Mouse (Mus musculus) spleen, embryonic (tissue): ENCODE measurements around the gene Jam2.

Experiments used
- CTCF ChIA-PET: fragments of 350-600 bp; sonication (Branson Sonifier 250); formaldehyde crosslinking; loops from one replicate; lab custom pipeline; 2022; lab: Charles Lee

Gene Jam2

DNA sequence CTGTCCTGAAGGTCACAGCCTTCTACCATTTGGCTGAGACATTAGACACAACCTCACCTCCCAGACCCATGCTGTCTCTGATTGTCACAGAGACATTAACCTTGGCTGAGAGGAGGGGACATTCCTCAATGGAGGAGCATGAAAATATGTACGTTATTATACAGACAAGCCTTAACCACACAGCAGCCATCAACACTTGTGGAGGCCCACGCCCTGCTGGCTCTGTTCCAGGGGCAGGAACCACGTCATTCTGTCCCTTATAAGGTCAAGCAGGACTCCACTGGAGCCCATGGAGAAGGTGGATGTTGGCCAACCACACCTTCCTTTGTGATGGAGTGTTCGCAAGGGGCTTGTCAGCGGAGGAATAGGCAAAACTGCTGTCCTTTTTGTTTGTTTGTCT is 5.8 kb downstream of the Jam2 start:
- CTCF ChIA-PET: no interaction called here

DNA sequence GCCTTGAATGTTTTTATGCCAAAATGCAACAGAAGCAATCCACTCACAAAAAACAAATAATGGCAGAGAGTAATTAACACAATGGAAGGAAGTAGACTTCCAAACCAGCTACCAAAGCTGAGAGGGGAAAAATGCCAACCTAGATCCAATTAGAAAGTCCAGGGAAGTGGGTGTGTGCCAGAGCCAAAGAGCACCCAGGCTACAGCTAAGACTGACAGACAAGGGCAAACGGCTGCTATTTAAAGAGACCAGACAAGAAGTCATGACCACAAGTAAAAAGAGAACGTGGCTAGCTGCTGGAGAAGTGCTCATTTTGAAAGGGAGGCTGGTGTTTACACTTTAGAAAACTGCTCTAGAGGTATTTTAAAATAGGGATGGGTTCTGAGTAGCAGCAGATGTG is 9.4 kb downstream of the Jam2 start:
- CTCF ChIA-PET: no interaction called here

DNA sequence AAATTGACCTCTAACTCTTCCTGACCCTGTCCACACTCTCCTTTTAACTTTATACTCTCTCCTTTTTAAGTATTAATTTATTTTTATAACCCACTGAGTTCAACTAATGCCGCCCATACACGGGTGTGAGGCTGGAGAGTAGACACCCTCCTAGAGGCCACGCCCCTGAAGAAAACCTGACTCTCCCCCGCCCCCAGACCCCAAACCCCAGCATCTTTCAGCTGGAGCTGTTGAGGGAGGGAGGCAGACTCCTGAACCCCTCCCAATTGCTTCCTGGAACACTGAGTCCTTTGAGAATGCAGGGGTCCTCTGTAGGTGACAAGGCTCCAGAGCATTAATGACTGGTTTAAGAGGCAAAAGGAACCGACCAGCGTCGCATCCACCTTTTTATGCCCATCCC is 11.0 kb downstream of the Jam2 start:
- CTCF ChIA-PET: no interaction called here

DNA sequence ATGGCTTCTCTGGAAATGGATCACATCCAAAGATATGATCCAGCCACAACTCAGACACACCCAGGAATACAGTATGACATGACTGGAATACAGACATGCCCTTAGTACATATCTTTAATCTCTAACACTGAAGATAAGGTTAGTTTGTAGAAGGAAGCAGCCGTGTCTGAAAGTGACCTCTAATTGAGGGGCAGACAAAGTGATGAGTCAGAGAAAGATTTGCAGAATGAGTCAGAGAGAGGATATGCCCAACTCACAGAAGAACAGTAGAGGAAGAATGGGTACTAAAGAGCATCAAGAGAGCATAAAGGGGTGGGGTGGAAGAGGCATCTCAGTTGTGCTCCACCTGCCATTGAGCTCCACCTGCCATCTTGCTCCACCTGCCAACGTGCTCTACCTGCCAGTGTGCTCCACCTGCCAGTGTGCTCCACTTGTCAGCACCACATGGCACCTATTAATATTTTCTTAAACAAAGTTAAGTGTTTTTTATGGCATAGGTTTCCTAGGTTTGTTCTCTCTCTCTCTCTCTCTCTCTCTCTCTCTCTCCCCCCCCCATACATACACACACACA is 16.8 kb downstream of the Jam2 start:
- CTCF ChIA-PET: no interaction called here

DNA sequence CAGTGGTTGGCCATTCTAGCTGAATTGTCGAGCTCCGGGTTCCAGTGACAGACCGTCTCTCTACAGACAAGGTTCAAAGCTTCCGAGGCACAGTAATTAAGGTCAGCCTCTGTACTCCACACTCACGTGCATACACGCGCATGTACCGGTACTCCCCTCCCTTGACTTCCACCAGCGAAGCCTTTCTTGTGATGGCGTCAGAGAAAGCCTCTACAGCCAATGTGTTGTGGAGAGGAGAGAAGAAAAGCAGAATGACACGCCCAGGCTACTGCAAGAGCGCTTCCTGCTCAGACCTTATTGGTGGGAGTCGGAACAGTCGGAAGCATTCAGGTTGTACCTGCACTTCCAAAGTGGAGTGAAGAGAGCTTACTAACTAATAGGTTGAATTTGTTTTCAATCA is 19.5 kb downstream of the Jam2 start:
- CTCF ChIA-PET: no interaction called here

DNA sequence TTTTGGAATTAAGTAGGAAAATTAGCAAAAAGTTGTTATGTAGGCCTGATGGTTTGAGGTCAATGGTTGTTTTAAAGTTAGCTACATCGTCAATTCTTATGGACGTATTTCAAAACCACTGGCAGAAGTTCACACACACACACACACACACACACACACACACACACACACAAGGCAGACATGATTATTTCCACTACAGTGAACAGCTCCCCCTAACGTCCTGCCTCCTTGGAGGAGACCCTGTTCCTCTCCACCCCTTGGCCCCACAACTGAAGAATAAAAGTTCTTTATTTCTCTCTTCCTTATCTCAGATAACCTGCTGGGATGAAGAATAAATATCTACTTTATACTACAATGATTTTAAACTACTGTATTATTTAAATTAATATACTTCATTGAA is 21.4 kb downstream of the Jam2 start:
- CTCF ChIA-PET: no interaction called here

DNA sequence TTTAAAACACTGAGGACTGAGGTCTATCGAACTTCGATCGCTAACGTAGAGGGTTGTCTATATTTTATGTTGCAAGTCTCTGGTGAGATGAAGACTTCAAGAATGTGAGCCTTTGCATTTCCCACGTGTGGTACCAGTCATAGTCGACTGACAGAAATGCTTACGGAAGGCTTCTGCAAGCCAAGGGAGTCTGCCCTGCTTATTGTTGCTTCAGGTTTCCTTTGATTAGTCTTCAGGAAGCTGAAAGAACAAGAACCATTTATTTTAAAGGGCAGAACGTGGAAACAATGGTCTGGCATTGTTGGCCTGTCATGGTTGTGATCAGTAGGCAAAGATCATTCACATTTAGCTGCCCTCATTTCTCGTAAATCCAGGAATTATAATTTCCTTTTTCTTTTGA is 22.8 kb downstream of the Jam2 start:
- CTCF ChIA-PET: no interaction called here

DNA sequence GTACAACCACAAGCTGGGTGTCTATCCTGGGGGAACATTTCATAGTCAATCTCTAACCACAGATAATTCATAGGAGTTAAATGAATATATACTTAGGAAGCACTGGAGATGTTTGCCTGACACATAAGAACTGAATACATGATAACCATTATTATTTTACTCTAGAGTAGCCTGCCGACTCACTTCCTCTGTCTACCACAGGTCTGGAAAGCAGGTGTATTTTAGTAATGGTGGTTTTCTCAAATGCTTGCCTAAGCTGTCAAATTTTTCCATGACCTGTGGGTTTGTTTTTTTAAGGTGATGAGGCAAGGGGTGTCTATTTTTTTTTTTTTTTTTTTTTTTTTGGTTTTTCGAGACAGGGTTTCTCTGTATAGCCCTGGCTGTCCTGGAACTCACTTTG is 26.1 kb downstream of the Jam2 start:
- CTCF ChIA-PET: no interaction called here

DNA sequence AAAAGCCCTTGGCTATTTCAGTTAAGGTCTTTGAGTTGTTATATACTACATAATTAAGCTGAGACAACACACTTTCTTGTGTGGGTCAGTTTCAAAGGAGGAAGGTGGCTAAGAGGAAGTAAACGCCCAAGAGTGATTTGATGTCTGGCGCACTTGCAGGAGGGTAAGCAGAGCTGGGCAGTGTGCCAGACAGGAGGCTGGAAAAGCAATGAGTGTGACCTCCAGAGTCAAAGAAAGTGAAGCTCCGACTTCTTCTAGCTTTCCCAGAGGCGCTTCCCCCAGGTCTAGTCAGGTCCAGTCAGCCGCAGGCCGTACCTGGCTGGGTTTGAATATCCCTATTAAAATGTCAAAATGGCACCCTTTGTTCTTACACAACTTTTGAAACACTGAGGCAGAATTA is 28.3 kb downstream of the Jam2 start:
- CTCF ChIA-PET: no interaction called here

DNA sequence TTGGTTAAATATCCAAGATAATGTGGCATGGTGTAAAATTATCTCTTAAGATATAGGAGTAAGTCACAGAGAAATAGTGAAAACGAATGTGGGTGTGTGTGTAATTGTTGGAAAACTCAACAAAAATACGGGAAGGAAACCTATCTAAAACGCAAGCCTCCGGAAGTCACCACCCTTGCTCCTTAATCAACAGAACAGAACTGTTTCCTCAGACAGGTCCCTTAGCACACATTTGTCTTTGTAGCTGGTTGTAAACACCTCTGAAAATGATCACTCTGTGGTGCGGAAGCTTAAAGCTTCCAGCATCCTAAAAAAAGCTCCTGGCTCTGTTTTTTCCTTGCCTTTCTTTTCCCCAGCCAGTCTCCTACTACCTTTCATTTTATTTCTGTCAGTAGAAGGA is 30.9 kb downstream of the Jam2 start:
- CTCF ChIA-PET: no interaction called here

DNA sequence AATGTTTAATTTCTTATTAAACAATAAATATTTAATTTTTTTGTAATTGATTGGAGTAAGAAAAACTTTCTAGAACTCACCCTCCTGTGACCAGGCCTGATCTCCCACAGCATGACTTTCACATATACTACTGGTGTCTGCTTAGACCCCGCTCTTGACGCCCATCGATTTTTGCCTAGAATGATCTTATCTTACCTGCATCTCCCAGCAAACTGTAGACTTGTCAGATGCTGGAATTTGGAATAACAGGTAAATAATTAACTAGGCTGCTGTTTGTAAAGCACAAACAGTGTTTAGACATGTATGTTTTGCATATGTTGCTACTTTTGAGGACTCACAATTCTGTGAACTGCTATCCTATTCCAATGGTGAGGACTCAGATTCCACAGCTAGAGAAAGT is 32.3 kb downstream of the Jam2 start:
- CTCF ChIA-PET: no interaction called here

DNA sequence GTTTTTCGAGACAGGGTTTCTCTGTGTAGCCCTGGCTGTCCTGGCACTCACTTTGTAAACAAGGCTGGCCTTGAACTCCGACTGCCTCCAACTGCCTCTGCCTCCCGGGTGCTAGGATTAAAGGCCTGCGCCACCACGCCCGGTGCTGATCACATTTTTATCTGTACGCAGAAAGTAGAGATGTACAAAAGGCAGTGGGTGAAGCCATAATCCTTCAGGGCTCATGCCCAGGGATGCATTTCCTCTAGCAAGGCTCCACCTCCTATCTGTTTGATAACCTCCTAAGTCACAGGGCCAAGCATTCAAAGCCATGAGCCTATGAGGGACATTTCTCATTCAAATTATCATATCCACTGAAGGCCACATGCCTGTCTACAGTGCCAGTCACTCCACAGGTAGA is 34.0 kb downstream of the Jam2 start:
- CTCF ChIA-PET: no interaction called here

DNA sequence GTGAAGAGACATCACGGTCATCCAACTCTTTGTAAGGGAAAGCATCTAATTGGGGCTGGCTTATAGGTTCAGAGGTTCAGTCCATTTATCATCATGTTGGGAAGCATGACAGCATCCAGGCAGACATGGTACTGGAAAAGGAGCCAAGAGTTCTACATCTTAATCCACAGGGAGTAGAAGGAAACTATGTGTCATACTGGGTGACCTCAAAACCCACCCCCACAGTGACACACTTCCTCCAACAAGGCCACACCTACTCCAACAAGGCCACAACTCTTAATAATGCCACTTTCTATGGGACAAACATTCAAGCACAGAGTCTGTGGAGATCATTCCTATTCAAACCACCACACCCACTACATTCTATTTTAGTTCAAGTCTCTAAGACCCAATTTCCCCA is 36.3 kb downstream of the Jam2 start:
- CTCF ChIA-PET: no interaction called here

DNA sequence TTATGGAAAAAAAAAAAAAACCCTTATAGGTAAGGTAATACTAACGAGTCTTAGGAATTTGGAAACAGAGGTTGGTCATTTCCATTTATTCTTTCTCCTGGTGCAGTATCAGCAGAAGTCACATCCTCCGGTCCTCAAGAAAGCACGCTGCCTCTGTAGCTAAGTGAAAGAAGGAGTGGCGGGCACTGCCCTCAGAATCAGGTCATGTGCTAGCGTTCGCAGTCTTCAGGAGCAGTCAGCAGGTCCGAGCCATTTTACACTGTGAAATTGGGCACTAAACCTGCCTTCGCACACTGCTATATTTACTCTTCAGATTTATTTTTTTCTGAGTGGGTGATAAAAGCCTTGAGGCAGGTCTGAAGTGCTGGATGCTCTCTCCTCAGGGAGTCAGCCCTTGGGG is 39.9 kb downstream of the Jam2 start:
- CTCF ChIA-PET: no interaction called here

DNA sequence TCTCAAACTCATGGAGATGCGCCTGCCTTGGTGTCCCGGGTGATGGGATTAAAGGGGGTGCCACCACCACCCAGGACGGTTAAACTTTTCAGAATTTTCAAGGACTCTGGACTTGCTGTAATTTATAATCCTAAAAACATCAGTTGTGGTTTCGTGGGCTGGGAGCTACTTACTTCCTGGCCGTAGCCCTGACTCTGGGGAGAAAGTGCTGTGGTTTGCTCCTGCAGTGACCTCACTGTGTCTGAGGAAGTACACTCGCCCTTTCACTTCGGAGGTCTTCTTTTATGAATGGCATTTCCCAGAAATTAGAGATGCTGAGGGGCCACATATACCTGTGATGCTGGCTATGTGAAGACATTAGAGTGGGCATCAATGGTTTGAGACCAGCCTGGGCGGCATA is 40.6 kb downstream of the Jam2 start:
- CTCF ChIA-PET: no interaction called here

DNA sequence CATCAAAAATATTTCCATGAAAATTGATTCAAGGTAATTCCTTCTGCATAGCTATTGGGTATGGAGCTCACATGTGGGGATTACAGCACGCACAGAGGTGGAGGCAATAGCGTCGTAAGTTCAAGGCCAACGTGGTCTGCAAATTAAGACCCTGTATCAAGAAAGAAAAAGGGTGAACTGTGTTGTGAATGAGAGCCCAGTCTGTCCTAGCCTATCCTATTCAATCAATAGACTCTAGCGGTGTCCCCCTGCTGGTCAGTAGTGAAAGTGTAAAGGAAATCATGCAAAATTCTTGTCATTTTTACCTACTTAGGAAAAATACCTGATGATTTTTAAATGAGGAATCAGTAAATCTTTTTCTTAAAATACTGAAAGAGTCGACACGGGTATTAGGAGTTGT is 43.5 kb downstream of the Jam2 start:
- CTCF ChIA-PET: interaction anchor here (0.6 to 1.6 kb wide), 2 partner anchors 101 to 233 kb away, joined by 3 to 12 read pairs; no protein-coding TSS in a partner anchor

DNA sequence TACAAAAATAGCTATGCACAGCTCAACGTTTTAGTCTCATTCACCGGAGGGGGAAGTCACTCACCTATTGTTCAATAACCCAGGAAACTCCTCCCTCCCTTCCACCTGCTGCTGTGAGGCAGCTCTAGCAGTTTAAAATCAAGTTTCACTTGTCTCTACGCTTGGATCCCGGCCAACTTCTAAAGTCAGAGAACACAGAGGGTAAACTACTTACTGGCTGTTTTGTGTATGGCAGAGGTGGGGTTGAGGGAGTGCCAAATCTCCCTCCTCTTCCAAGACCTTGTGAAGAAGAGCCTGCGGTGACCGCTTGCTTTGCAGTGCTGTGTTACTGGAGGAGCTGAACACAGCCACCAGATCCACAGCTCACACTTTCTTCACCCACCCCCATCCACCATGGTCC is 51.1 kb downstream of the Jam2 start:
- CTCF ChIA-PET: interaction anchor here (0.6 to 0.7 kb wide), 2 partner anchors 90 to 254 kb away, joined by 3 read pairs; no protein-coding TSS in a partner anchor

DNA sequence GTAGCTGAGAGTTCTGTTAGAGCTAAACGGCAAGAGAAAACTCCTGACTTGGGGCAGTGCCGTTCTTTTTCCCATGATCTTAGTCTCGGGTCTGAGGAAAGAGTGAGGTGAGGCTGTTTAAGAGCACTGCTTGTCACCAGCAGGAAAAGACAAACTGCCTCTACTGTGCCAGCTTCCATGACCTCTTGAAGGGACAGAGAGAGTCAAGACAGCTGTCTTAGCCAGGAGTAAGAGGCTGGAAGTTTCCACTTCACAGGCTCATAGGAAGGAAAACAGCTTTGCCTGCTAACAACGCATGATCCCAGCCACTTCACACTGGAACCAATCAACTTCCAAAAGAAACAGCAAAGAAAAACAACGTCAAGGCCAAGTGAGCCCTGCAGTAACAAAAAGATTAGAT is 57.8 kb downstream of the Jam2 start:
- CTCF ChIA-PET: no interaction called here

DNA sequence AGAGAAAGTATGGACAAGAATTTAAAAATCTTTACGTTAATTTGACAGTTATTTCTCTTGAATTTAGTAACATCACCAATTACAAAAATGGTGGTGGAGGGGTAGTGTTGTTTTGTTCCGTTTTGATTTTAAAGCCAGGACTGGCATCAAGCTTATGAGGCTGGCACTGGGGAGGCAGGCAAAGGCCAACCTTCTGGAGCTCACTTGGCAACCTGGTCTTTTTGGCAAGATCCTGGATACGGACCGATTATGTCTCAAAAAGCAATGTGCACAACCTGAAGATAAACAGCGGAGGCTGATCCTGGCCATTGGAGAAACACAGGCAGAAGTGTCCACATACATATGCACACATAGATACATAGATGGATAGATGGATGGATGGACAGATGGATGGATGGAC is 58.8 kb downstream of the Jam2 start:
- CTCF ChIA-PET: no interaction called here

DNA sequence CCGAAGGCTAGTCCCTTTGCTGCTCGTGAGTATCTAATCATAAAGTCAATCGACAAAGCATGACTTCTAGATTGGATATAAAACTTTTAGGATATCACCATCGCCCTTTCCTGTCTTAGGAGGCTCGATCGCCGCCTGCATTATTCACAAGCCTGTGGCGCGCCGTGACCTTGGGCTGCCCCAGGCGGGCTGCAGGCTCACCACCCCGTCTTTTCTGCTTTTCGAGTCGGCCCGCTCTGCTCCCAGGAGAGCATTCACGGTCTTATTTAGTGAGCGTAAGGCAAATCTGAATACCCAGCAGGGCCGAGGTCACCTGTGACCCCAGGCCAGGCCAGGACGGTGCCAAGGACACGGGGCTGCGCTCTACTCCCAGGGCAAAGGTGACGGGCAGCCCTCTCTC is 60.4 kb downstream of the Jam2 start:
- CTCF ChIA-PET: no interaction called here

DNA sequence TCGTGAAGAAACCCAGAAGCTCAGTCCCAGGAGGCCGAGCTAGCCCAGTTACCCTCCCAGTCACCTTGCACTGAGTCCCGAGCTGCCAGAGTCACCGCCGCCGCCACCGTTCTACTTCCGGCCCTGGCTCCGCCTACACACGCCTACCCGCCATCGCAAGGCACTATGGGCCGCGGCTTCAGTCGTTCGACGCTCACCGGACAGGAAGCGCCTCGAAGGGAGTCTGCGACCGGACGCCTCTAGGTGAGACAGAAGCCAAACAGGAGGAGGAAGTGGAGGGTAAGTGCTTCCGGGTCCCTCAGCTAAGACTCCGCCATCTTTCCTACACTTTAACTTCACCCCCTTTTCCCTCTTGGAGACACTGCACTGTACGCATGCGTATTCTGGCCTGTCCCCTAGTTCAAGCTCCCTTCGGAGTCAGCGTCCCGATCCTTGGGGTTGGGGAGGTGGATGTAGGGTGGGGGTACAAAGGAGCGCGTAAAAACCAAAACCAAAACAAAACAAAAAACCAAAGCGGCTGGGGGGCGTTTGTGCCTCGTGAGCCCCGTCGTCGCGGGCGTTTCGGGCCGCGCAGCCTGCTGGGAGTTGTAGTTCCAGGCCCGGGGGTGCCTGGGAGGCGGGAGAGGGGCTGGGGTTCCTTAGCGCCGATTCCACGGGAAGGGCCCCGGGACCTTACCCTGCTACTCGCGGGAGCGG is 61.0 kb downstream of the Jam2 start, which contains the start of gene Gabpa:
Gabpa (plus strand) TSS at position 181 of the 696 bp plus-strand sequence.
- CTCF ChIA-PET: no interaction called here

DNA sequence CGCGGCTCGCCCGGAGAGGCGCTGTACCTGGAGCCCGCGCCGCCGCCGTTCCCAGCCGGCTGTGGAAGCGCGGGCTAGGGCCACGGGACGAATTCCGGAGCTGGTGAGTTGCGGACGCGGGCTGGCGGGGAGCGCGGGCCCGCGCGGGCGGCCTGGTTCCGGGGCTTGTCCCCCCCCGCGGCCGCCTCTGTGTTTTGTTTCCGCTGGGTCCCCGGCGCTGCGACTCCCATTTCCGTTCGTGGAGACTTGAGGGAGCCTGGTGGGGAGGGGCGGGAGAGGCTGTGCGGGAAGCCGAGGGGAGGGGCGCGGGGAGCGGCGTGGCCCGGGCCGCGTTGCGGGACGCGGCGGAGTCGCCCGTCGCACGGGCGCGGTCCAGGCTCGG is 61.5 kb downstream of the Jam2 start, which contains the start of gene Atp5j:
Atp5j (minus strand) TSS at position 185 of the 382 bp plus-strand sequence.
- CTCF ChIA-PET: no interaction called here

DNA sequence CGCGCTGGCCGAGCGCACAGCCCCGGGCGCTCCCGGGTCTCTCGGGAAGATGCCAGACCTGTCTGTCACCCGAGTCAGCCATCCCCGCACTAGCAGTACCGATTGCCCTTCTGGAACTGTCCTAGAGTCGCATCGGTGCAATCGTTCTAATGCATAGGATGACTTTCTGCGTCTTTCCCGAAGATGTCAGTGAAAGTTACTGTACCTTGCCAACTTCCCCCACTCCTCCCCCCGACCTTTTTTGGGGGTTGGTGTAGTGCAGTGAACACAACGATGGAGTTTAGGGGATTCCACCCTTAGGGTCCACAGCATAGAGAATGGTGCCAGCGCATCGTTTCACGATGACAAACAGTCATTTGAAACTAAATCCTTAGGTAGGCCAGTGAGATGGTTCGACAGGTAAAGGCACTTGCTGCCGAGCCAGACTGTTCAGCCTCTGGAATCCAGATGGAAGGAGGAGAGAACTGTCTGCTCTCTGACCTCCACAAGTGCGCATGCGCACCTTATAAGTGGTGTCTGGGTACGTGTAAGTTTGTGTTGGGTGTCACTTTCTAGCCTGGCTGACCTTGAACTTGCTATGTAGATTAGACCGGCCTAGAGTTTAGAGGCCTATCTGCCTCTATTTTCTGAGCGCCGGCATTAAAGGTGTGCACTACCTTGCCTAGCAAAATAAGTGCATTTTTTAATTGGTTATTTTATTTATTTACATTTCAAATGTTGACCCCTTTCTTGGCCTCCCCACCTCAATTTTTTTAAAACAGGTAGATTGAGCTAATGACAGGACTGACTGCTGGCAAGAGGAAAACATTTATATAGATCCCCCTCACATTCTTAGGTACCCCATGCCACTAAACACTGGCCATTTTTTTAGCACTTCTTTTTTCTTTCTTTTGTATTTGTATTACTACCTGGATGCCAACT is 62.2 kb downstream of the Jam2 start:
- CTCF ChIA-PET: no interaction called here
